Mouse (Mus musculus) erythroblast, embryonic 14.5 days (primary cell): ENCODE data around the gene Frmd5.

Experiments
- GATA1 ChIP-seq: IDR thresholded peaks from 2 replicates; pipeline ENCODE4 v1.6.1; 2012; ENCODE audit warnings: low read length, inconsistent platforms, mixed read lengths
- TAL1 ChIP-seq: IDR thresholded peaks from 3 replicates; pipeline ENCODE4 v1.6.1; 2012; ENCODE audit warnings: low read length, inconsistent platforms, mixed read lengths

GRCm38 (mm10) chr2:121661160-121661502, 145.8 kb downstream of the Frmd5 start:
- TF ChIP-seq GATA1 (no peak), TAL1 (no peak)
